Mouse (Mus musculus) embryo, embryonic 10 days (tissue): Measurements from ENCODE around the gene Ttc17.
A peak's percentile ranks its signal among the peaks of the same experiment; 100 is the strongest.

ENCODE experiments used
- DNase-seq: peaks from one replicate; pipeline ENCODE4 v3.0.0-alpha.2; 2015; ENCODE audit warnings: low spot score

Ttc17 gene

DNA sequence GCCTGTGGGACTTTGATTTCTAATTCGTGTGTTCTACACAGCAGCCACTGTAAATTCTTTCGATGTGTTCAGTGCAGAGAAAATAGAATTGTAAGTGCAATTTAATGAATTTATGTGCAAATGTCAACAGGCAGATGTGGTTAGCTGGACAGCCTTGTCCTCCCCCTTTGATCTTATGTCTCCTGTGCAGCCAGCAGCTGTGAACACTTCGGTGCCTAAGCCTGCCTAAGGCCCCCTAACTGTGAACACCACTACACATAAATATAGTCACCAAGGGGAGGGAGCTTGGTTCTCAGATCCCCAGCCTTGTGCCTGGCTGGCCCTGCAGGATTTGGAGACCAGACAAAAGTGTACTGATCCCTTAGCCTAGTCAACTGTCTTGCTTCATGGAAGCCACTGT, 109.0 kb downstream of the Ttc17 start:
- no peak for DNase-seq

DNA sequence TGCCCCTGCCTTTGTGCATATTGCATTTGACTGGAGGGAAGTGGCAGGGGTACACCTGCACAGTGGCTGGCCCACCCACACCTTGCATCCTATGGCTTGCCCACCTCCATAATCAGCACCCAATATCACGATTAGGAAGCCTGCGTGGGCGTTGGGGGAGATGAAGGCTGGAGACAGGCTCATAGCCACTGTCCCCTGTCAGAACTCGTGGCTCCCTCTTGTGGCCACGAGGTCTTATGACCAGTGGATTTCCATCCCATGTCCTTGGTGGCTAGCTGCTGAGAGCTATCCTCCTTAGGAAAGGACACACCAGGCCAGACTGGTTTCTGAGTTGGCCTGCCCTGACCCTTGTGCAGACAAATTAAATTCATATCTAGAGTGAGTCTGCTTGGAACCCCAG, 116.0 kb downstream of the Ttc17 start:
- DNase-seq: peak; percentile 90

DNA sequence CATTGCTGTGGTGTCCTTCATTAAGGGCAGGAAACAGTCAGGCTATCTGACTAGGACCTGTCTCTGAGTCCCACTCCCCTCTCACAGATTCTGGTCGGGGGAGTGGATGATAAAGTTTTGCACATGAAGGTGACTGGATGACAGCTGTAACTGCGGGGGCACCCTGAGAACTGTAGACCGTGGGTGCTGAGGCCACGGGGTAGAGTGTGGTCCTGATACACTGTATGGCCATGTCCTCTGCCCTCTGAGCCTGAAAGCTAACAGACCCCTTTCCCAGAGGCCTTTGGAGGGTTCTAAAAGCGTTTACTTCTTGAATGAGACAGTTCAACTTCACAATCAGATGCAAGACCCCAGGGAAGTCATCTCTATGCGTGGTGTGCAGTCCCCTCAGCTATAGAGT, 116.8 kb downstream of the Ttc17 start:
- DNase-seq: no peak

DNA sequence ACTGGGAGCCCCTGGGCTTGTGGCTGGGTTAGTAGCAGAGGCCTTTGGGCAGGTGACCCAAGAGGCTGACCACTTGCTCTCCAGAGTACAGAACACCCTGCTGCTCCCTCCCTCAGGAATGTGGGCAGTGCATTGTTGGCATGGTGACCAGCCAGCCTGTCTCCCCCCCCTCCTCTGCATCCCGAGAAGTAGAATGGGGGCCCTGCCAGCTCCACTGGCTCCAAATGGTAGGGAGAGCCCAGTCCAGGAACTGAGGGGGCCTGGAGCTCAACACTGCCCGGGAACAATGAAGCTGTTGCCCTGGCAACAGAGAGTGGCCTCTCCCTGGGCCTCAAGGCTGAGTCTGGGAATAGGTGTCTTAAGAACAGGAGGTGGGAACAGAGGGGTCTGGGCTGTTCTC, 117.3 kb downstream of the Ttc17 start:
- DNase-seq: peak; percentile 84

DNA sequence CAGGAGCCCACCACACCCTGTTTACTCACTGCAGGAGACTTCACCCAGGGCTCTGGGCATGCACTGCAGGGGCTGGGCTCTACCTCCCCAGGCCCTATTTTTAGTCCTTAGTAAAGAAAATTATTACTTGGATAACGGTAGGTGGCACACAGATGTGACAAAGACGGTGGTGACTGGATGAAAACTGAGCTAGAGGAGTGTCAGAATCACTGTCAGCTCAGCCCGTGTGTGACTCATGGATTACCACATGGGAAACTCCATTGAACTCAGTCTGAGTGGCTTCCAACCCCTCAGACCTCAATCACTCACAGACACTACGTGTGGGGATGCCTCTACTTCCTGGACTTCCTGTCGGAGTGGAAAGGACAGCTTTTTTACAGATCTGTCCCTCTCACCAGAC, 118.4 kb downstream of the Ttc17 start:
- no peak for DNase-seq

DNA sequence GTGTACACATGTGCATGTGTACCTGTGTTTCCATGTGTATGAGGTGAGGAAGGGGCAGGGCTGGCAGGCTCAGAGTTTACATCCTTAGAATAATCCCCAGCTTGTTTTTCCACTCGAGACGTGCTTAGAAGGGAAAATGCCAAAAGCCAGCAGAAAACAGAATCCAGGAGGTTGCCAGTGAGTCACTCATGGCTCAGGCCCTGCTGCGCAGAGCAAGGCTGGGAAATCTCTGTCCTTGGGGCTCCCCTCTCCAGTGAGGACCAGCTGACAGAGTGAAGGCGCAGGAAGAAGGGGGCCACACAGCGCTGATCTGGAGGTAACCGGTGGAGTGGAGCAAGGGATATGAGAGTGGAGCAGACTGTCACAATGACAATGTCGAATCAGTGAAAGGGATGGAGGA, 119.1 kb downstream of the Ttc17 start:
- DNase-seq: no peak

DNA sequence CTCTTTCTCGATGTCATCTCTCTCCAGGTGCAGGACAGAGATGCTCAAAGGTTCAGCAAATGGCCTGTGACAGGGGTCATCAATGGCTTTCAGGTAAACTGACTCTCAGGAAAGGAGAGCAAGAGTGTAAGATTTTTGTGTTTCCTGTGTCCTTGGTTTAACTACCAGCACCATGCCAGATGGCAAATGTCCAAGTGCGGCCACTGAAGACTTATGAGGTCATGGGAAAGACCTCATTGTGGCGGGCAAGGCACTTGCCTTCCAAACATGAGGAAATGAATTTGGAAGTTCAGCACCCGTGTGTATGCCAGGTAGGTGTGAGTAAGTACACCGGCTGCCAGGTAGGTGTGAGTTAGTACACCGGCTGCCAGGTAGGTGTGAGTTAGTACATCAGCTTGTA, 123.0 kb downstream of the Ttc17 start:
- DNase-seq: no peak

DNA sequence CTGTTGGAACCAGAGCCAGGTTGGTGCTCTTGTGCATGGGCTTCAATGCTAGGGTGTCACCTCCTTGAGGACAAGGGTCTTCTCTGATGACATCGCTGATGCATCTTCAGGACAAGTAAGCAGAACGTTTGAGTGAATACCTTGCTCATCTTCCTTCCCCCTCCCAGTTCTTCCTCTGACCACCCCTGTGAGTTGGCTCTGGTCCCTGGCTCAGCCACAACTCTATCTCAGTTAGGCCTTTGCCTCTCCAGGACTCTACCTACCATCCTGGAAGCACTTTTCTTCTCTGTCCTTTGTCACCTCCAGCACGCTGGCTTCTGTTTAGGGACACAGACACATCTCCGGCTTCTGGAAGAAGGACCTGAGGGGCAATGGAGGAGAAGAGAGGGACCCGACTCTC, 126.9 kb downstream of the Ttc17 start:
- DNase-seq: no peak

DNA sequence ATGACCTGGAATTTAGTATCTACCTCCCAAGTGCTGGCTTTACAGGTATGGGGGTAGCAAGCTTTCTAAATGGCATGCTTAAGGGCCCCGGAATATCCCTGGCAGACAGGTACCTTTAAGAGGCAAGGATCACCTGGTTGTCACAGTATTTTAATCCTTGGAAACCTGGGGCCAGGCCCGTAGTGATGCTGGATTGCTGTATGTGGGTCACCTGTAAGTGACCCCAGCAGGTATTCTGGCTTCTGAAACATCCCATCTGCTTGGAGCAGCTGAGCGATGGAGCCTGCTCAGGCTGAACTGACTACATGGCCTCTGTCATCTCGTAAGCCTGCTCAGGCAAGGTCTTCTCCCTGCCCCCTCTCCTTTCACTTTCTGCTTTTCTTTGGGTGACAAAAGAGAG, 130.4 kb downstream of the Ttc17 start:
- DNase-seq: no peak

DNA sequence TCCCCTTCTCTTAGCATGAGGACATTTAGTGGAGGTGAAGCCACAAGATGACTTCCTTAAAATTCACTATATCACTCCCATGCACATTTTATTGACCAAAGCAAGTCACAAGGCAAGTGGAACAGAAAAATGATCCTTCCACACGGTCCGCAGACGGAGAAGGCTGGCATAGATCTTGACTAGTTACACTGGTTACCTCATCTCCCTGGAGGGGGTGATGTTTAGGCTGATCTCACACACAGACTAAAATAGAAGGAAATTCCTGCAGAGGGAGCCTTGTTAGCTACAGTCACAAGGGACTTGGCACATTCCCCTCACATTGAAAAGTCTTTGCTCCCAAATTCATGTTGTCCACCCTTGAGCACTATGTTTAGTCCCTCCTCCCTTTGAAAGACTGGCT, 130.8 kb downstream of the Ttc17 start:
- no peak for DNase-seq

DNA sequence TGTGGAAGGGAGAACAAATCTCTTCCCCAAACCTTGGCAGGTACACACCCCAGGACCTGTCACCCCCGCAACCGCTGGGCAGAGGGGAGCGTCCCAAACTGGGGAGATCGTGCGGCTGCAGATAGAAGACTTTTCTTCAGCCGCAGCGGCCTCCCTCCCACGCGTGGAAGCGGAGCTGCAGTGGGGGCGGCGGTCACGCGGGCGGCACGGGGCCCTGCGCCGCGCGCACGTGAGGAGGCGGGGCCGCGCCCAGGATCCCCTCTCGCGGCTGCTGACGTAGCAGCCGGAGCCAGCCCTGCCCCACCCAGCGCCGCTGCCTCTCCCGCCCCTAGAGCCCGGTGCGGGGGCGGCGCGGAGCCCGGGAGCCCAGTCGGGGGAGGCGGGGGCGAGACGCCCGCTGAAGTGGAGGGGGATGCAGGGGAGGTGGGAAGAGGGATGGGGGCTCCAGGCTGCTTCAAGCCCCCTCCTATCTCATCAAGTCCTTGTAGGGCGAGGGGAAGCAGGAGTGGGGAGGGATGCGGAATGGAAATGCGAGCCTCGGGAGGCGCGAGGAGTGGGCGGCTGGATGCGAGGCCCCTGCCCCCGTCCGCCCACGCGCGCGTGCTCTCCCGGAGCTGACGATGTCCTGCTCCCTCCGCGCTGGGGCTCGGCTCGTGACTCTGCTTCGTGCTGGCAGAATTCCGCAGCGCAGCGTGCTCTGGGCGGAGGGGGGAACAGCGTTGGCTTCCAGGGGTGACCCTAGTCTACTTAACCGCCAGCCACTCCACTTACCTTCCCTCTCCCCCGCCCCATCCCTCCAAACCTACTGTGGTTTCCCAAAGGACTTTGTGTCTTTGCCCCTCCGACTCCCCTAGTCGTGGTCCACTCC, 133.1 kb downstream of the Ttc17 start:
- DNase-seq: peak; percentile 61

DNA sequence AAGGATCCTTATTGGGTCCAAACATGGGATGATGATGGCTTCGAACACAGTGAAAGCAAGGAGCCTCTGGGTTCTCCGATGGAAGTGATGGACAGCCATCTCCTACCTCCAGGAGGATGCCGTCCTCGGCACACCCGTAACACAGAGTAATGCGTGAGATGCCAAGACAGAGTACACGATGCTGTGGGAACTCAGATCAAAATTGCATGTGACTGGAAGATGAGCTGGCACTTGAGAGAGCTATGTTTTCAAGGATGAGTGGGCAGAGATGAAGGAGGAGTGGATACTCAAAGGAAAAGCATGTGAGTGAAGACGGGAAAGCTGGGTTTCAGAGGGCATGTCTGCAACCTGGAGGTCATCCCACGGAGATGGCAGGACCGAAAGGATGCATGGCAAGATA, 135.3 kb downstream of the Ttc17 start:
- no peak for DNase-seq

DNA sequence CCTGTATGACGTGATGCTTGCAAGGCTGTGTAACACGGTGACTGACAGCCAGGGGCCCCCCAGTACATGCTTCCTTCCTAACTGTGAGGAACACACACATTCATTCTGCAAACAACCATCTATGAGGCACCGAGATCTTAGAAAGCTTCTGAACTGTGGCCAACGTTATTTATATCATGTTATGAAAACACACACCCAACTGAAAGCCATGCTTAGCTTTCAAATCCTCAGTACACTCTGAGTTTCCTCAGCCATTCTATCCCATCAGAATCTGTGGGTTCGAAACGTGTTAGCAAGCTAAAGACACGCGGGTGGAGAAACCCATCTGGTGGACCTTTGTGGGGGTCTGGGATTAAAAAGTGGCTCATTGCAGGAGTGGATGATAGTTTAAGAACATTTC, 137.7 kb downstream of the Ttc17 start:
- no peak for DNase-seq

DNA sequence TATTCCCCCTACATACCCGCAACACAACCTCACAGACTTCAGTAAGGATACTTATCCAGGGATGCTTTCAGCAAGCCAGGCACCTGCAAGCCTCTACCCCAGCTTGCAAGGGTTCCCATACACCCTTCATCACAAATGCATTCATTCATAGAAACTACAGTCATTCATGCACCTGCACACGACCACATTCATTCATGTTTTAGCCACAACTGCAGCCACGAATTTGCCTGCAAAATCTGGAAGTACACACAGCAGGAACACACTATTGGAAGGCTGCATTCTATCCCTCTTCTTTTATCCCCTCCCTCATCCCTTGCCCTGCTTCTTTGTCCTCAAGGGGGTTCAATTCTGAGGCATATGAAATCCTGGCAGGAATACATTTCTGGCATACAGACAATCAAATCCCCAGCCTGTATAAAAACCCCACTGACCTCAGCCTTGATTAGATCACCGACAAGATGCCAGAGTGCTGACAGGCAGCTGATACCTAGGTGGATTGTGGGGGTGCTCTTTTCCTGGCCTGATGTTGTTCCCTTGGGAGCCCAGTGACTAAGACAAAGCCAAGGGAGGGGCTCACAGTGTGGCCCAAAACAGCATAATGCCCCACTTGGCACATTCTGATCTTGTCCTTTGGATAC, 139.2 kb downstream of the Ttc17 start:
- DNase-seq: no peak

DNA sequence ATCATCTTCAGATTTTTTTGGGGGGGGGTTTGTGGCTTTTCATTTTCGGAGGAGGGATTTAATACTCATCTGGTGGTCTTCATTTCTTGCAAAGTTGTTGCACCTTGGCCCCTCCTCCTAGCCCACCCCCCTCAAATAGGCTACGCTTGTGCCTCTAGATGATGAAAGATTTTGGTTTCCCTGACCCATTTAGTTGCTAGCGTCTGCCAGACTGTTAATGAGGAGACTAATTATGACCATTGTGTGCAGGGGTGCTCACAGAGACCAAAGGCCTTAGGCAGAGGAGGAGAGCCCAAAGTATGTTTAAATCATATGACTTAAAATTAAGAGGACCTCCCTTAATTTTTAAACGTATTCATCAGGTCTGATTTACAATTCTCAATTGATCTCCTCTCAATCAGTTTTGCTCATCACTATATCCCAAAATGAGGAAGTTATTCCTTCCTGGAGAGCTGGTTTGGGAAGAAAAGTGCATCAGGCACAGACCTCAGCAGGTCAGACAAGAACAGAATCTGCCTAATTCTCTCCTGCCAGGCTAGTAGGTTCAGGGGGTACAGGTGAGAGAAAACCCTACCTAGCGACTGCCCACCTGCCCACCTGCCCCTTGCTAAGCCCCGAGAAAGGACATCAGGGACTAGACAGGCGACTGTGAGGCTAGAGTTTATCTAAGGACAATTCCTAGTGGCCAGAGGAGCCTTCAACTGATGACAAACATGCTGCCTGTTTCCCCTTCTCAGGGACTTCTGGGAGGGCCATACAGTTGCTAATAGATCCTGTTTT, 139.9 kb downstream of the Ttc17 start:
- DNase-seq: no peak

DNA sequence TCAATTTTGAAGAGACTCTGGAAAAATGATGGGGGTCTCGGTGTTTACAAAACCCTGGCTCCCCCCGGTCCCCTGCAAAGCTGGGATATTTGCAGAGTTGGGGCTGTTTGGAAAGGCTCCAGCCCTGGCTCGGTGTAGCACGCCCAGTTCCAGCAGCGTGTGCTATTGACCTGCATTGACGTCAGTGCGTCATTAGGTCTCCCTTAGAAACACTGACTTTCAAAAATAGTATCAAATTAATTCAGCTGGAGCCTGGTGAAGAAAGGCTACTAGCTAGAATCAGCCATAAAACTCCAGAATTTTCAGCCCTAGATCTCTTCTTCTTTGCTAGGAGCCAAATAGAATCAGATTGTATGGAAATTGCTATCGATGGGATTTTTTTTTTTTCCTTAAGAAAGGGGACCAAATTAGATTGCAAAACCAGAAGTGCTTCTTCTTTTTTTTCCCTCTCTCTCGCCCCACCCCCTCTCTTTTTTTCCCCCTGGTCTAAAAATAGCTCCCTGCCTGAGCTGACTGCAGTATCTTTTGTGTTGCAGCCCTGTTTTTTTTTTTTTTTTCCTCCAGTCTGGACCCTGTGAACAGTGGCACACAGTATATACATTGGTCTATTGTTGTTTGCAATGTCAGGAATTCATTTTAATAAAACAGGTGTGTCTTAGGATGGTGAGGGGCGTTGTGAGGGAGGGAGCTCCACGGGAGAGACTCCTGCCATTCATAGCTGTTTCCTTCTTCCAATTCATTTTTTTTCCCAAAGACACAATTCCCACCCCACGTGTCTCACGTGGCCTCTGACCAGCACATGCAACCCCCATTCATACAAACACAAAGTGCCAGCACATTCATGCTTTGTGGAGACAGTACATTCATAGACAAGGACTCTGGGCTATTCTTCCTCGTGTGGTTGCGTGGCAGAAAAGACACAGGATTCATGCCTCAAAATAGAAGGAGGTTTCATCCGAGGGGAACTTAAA, 141.0 kb downstream of the Ttc17 start:
- DNase-seq: peak; percentile 73

DNA sequence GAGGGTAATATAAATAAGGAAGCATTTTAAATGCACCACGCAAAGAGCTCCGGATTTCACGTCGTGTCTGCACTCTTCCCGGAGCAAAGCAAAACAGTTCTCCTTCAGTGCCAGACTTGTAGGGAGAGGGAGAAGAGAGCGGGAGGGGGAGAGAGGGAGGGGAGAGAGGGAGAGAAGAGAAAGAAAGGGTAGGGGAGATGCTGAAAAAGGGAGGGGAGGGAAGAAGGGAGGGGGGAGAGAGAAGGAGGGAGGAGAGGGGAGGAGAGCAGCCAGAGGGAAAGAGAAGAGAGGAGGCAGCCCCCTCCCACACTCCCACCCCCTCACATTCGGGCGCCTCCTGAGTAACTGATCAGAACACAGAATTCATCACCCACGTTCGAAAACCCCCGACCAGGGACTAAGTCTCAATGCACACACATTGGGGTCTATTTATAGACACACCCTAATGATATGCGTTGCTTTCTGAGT, 141.8 kb downstream of the Ttc17 start:
- DNase-seq: peak; percentile 39

DNA sequence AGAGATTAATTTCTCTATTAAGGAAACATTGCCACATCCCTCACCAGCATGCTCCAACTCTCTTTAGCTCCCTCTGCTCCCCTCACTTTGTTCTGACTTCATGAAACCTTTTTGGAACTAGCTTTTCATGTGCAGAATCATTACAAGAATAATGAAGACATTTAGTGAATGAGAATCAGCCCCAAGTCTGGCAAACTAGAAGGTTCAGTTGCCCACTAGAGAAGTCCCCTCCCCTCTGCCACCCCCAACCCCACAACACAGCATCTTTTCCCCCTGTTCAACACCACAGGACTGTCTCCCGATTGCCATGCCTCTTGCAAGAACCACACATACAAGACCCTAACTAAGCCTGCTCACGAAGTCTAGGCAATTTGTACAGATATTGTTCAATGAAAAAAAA, 142.5 kb downstream of the Ttc17 start:
- DNase-seq: no peak

DNA sequence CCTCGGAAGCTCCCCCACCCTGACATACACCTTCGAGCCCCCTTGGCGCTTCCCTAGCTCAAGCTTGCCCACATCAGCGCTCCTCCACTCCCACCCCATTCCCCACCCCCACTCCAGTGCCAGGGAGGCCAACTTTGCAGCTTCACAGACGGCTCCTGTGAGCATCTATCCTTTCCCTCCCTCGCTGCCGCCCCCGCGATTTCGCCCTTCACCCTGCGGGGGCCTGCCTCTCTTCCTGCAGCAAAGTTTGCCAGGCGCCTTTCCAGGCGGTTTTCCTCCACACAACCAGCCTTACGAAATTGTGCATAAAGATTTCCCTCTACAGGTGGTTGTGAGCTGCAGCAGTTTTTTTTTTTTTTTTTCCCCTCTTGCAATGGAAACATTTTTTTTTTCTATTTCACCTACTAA, 143.0 kb downstream of the Ttc17 start:
- DNase-seq: peak; percentile 26

DNA sequence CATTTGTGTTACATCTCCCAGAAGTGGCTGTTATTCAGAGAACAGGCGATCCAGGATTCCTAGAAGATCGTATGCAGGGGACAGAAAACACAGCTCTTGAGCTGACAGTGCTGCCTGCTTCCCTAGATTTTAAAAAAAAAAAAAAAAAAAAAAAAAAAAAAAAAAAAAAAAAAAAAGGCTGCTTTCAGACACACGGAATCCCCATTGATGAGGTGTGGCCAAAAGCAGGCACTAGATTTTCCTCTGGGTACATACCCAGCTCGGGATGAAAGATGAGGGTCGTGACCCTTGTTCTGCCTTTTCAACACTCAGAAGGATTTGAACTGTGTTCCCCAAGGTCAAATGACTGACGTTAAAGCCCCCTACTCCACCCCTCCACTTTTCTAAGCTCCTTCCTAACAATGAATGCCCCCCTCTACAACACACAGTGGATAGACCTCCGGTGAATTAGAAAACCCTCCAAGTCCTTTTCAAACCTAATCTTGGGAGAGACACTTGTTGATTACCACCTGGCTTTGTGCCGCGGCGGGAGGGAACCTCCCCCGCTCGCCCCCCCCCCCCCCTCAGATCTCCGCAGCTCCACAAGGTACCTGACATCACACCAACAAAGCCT, 143.5 kb downstream of the Ttc17 start:
- peak; percentile 67 for DNase-seq

DNA sequence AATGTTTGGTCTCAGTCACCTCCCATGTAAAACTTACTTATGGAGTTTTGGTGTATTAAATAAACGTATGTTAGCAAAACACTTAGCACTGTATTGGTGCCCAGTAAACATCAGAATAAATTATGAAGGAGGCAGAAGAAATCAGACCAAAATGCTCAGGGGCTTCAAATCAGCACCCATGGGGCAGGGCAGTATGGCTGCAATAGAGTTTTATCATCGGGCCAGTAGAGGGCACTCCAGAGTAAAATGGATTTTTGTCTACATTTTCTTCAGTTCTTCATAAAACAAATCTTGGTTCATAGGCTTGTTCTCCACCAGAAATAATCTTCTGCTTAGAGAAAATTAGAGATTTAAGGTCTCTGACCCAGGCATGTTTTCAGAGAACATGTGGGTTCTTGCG, 152.4 kb downstream of the Ttc17 start:
- DNase-seq: no peak
